Mouse (Mus musculus) right cerebral cortex, adult 18-20 months (tissue): ENCODE data around the gene Pcbd1.

ENCODE experiments used
- DNase-seq: peaks from one replicate; pipeline ENCODE4 v3.0.0; 2022; ENCODE audit warnings: mixed read lengths

Gene Pcbd1

DNA sequence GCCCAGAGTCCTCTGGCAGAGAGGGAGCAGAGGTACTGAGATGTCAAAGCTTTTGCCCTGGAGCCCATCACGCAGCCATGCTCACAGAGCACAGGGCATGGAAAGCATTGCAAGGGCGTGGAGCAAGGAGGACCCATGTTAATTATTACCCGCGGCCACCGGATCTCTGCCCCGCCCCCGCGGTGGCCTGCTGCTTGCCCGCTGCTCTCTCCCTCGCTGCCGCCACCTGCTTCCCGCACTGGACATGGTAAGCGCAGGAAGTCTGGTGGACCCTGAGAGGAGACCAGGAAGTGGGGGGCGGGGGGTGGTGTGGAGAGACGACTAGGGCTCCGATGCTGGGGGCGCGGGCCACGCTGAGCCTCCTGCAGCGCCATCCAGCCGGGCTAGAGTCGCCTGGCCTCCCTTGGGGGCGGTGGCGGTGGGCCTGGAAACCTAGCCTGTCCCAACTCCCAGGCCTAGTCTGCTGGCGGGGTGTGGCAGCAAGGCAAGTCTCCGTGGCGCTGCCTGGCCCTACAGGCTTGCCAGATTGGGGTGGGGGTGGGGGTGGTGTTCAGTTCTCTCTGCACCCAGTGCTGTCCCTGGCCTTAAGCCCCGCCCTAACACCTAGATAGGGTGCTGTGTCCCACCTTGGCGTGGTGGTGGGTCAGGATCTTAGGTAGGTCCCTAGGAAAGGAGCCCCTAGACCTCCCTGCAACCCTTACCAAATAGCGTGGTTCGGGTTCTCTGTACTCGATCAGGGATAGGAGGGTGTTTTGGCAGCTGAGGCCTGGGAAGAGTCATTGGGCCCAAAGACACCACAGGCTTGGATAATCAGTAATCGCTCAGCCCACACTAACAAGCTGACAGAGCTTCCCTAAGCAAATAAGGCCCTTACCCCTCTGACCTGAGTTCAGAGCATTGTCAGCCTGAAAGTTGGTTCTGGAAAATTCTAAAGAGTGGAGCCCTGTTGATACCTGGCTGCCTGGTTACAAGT is at the start of gene Pcbd1:
Pcbd1 (plus strand) TSS at position 162 of the 973 bp plus-strand sequence.
- DNase-seq = no peak

DNA sequence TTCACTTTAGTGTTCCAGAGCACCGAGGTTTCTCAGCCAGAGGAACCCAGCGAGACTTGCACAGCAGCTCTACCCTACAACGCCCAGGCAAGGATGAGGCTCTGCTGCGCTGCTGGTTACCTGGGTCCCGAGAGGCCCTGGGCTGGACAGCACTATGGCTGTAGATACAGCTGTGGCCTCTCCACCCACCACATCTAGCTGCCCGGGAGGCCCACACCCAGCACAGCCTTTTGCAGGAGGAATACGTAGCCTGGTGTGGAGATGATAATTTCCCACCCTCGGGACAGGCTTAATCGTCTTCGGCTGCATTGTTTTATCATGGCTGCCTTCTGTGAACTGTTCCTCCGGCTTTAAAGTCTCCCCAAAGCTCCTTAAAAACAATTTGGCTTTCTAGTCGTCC is 49.5 kb upstream of the Pcbd1 start:
- no peak for DNase-seq

- DNase-seq = no peak
These were observed 44.0 kb upstream of the Pcbd1 start for GRCm38 (mm10) chr10:61045081-61045480.

GRCm38 (mm10) chr10:61051993-61052613 is 37.0 kb upstream of the Pcbd1 start:
- DNase-seq = peak; percentile 53

- DNase-seq = no peak
These were observed 32.5 kb upstream of the Pcbd1 start for GRCm38 (mm10) chr10:61056661-61057060.

DNA sequence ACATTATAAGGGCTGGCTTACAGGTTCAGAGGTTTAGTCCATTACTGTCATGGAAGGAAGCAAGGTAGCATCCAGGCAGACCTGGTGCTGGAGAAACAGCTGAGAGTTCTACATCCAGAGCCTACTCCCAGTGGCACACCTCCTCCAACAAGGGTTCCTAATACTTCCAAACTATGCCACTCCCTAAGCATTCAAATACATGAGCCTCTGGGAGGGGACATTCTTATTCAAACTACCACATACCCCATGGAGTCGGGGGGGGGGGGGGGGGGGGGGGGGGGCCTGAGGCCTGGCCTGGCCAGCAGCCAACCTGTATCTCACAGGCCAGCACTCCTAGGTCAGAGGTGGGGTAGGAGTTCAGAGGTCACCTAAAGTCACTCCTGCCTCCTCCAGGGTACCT is 30.0 kb upstream of the Pcbd1 start:
- no peak for DNase-seq

GRCm38 (mm10) chr10:61059543-61060110 is 29.5 kb upstream of the Pcbd1 start:
- DNase-seq = no peak

DNA sequence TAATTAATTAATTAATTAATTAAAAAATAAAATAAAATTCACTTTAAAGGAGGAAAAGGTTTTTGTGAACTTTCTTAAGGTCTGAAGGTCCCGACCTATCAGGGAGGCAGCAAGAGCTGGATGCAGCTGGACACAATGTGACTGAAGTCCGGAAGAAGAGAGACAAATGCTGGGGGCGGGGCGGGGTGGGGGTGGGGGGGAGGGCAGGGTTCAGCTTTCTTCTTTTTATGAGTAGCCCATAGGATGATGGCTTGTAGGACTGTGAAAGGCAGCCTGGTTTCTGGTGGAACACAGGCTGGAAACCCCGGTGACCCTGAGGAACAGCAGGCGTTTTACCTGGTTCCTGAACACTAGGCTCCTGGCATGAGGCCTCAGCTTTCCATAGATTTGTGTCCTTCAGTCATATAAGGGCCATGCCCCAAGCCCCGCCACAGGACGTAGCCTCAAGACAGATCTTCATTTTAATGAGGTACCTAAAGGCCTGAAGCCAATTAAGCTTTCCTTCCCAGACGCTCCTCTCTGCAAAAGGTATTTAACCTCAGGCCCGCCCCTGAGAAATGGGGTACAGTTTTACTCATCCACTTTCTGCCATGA is 25.8 kb upstream of the Pcbd1 start:
- DNase-seq = no peak

DNA sequence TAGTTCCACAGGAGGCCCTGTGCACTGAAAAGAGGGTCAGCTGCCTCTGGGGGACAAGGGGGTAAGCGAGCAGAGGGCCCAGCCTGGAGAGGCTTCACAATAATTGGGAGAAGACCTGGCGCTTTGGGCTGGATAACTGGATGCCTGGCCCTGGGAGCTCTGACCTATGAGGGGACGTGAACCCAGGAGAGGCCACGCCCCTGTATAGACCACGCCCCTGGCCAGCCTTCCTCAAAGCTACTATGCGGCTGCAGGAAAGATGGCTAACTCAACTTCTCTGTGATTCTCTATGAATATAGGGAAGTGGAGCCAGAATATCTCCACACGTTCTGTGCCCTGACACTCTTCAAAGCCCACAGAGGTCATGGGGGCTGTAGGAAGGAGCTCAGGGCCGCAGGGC is 24.5 kb upstream of the Pcbd1 start:
- DNase-seq = no peak

GRCm38 (mm10) chr10:61065287-61066005 is 23.7 kb upstream of the Pcbd1 start:
- DNase-seq = no peak

GRCm38 (mm10) chr10:61068436-61069192 is 20.5 kb upstream of the Pcbd1 start:
- DNase-seq = peak; percentile 63

DNA sequence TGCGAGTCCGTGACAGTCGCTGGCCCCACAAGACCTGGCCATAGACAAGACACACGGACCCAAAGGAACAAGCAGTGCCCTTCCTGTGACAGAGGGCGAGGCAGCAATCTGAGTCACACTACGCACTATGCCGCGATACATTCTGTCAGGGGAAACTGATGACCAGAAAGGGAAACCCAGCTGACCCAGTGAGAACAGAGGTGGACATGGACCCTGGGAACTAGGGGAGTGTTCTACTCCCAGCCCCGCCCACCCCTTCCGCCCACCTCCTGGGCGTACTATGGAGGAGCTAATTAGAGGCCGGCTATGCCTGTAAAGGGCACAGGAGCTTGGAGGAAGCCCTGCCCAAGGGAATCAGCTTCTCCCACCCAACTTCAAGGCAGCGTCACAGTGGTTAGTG is 19.9 kb upstream of the Pcbd1 start:
- DNase-seq = no peak

DNA sequence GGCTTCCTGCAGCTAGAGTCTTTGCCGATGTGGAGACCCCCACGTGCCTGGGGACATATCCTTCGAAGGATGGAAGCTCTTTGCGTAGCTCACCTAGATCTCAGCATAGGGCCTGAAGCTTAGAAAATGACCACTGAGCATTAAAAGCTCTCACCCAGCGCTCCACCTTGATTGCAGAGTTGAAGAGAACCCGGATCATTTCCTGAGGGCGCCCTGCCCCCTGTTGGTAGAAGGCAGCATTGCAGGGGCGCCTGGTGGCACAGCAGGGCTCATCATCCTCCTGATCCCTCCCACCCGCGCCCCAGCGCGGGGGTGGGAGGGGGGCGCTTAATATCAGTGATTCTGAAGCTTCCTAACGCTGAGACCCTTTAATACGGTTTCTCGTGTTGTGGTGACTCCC is 16.8 kb upstream of the Pcbd1 start:
- DNase-seq = peak; percentile 36

DNA sequence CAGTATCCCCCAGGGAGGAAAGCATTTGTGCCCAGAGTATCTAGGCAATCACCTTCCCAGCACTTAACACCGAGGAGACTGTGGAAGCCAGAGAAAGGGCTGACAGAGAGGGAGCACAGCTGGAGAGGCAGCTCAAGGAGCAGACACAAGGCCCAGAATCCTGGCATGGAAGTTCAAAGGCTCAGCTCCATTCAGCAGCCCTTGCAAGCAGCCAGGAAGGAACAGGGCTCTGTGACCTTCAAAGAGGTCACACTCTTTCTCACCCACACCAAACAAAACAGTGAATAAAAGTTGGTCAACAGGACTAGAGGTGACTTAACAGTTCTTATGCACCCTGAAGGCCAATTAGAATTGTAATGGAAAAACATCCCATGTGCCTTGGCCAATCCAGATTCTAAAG is 14.5 kb upstream of the Pcbd1 start:
- DNase-seq = no peak

- DNase-seq = no peak
These were observed 13.5 kb upstream of the Pcbd1 start for GRCm38 (mm10) chr10:61075607-61076006.

DNA sequence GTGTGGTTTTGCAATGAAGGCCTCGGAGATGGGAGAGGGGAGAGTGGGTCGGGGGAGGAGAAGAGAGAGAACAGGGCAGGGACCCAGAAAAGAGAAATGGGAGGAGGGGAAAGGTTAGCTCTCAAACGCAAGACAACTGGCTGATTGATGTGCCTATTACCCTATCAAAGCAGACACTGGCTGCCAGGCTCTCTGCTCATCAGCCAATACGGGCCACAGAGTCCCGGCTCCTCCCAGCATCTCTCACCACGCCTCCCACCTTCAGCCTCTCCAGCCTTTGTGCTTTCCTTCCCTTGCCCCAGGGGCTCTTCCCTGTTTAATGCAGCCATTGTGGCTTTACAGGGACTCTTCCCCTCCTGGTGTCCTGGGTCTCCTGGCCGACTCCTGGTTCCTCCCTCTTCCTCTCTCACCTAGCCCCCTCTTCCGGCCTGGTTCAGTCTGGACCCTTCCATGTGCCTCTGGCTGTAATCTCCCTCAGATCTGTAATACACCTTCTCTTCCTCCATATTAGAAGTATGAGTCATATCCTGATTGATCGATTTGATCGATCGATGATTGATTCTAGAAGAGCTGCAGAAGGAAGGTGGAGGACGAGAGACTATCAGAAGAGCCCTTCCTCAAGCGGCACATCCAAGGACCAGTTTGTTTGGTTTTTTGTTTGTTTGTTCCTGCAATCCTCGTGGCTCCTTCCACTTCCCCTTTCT is 8.8 kb upstream of the Pcbd1 start:
- peak; percentile 38 for DNase-seq

DNA sequence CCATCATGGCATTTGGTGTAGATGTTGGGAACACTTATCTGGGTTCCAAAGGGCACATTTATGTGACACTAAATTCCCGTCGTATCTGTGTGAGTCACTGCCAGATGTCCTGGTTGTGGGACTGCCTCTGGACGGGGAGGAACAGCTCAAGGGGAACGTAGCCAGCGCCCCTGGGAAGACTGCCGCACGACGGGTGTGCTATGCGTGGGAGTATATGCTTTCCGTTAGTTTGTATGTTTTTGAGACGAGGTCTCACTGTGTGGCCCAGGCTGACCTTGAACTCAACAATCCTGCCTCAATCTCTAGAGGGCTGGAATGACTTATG is 8.2 kb upstream of the Pcbd1 start:
- DNase-seq = no peak

DNA sequence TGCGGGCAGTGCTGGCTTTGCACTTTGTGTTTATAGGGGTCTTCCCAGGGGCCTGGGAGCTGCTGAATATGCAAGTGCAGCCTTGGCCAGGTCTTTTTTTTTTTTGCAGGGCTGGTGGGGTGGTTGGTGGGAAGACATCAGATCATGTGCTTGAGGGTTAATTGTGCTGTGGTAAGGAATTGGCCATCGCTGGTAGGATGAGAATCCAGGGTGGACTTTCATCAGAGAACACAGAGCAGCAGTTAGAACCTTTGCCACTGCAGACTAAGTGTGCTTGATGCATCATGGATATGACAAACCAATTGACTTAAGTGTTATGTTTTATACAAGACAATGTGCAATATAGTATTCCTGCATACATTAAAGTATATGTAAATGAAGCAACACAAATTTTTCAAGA is 3.8 kb upstream of the Pcbd1 start:
- no peak for DNase-seq

DNA sequence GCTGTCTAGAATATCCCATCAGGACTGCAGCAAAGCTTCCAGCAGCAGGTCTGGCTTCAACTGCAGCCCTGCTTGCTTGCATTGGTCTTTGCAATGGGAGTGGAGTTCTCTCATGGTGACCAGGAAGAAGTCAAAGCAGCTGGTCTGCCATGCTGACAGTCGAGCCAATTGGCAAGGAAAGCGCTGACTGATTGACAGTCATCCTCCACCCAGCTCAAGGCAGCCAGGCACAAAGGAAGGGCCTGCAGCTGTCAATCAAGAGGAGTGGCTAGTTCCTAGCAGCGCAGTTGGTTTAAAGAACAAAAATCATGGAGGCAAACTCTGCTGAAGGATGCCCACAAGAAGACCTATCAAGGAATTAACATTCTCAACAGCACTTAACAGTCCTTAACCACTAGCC is 2.6 kb upstream of the Pcbd1 start:
- no peak for DNase-seq

GRCm38 (mm10) chr10:61088468-61088867 is 663 bp upstream of the Pcbd1 start:
- DNase-seq = no peak

DNA sequence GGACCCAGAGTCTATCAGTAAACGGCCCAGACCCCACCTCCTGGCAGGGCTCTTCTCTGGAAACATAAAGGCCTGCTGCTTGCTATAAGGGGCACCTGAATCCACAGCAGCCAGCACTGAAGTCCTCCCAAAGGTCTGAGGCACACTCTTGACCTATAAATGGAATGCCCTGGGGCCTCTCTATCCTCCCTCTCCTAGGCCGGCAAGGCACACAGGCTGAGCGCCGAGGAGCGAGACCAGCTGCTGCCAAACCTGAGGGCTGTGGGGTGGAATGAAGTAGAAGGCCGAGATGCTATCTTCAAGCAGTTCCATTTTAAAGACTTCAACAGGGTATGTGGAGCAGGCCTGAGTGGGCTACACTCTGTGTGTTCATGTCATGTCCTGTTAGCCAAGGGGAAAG is 2.7 kb downstream of the Pcbd1 start:
- no peak for DNase-seq
